Mouse (Mus musculus) thymus, adult 2 months (tissue): ENCODE measurements around the gene Syn2.

Experiments
- CTCF ChIP-seq: fragments of 200-500 bp; IDR thresholded peaks from 2 replicates; pipeline ENCODE4 v1.5.1; 2012; ENCODE audit warnings: mild to moderate bottlenecking, control low read depth, low read length, moderate library complexity, borderline replicate concordance; ENCODE audit not compliant: control insufficient read depth, poor library complexity, insufficient read depth; ENCODE audit errors: extremely low read depth
- POLR2A ChIP-seq: fragments of 200-500 bp; IDR thresholded peaks from 2 replicates; pipeline ENCODE4 v1.6.1; 2012; ENCODE audit warnings: mild to moderate bottlenecking, low read length, control low read depth, moderate library complexity; ENCODE audit not compliant: control insufficient read depth, poor library complexity, insufficient read depth; ENCODE audit errors: extremely low read depth

GRCm38 (mm10) chr6:115232562-115232961 is 97.9 kb downstream of the Syn2 start:
- no peak for TF ChIP-seq POLR2A
- TF ChIP-seq CTCF: no peak
